Mouse (Mus musculus) liver, embryonic 16.5 days (tissue): ENCODE results near the gene Syt3. TPM values are rescaled to one million over a fixed set of nuclear protein-coding genes. Genes with fewer than 3 reads are reported as not detected.

ENCODE experiments used
- ATAC-seq: fragments of 200-750 bp; cut with Nextera tagmentation; 2 replicates; pipeline ENCODE4 v1.8.0; 2017; ENCODE audit warnings: low read depth, mild to moderate bottlenecking, moderate number of reproducible peaks, moderate library complexity
- H3K27ac ChIP-seq: fragments of 300-500 bp; sonication (generic); 2 replicates; pipeline ENCODE4 v1.5.1; 2014; ENCODE audit warnings: mild to moderate bottlenecking, low read length
- H3K27me3 ChIP-seq: fragments of 300-500 bp; sonication (generic); 2 replicates; pipeline ENCODE4 v1.6.1; 2014; ENCODE audit warnings: low read depth, low read length, mixed read lengths; ENCODE audit not compliant: control insufficient read depth, insufficient read depth
- H3K36me3 ChIP-seq: fragments of 300-500 bp; sonication (generic); 2 replicates; pipeline ENCODE4 v1.6.1; 2014; ENCODE audit warnings: mild to moderate bottlenecking; ENCODE audit not compliant: control insufficient read depth, insufficient read depth
- H3K4me1 ChIP-seq: fragments of 300-500 bp; sonication (generic); 2 replicates; pipeline ENCODE4 v1.6.1; 2014; ENCODE audit warnings: low read depth, low read length, mixed read lengths; ENCODE audit not compliant: control insufficient read depth
- H3K4me2 ChIP-seq: fragments of 300-500 bp; sonication (generic); 2 replicates; pipeline ENCODE4 v1.6.1; 2014; ENCODE audit warnings: low read depth, low read length, mixed read lengths
- H3K4me3 ChIP-seq: fragments of 300-500 bp; sonication (generic); 2 replicates; pipeline ENCODE4 v1.5.1; 2014; ENCODE audit warnings: low read depth, mild to moderate bottlenecking, low read length
- H3K9ac ChIP-seq: fragments of 300-500 bp; sonication (generic); 2 replicates; pipeline ENCODE4 v1.6.1; 2014; ENCODE audit warnings: low read depth, low read length
- H3K9me3 ChIP-seq: fragments of 300-500 bp; sonication (generic); replicated peaks from 2 replicates; pipeline ENCODE4 v1.6.1; 2016; ENCODE audit warnings: low read length; ENCODE audit not compliant: control insufficient read depth
- WGBS: fragments of 180-500 bp; shearing (Covaris S2); extraction: QIAGEN DNeasy Blood & Tissue Kit; methylation state at CpG from one replicate; pipeline ENCODE4 v1.1.7; 2014; ENCODE audit not compliant: insufficient replicate concordance; 5-methylcytosine and 5-hydroxymethylcytosine counted together
- polyA plus RNA-seq: library from polyadenylated mRNA; unstranded; fragments of >200 nt; fragmentation: Nextera tagmentation; extraction: Ambion mirVana; gene quantifications from 2 replicates; pipeline ENCODE4 v1.2.1, GENCODE M21; 2015

Syt3 gene
- polyA plus RNA-seq, 1 experiment from 2014 or later, result not detected

DNA sequence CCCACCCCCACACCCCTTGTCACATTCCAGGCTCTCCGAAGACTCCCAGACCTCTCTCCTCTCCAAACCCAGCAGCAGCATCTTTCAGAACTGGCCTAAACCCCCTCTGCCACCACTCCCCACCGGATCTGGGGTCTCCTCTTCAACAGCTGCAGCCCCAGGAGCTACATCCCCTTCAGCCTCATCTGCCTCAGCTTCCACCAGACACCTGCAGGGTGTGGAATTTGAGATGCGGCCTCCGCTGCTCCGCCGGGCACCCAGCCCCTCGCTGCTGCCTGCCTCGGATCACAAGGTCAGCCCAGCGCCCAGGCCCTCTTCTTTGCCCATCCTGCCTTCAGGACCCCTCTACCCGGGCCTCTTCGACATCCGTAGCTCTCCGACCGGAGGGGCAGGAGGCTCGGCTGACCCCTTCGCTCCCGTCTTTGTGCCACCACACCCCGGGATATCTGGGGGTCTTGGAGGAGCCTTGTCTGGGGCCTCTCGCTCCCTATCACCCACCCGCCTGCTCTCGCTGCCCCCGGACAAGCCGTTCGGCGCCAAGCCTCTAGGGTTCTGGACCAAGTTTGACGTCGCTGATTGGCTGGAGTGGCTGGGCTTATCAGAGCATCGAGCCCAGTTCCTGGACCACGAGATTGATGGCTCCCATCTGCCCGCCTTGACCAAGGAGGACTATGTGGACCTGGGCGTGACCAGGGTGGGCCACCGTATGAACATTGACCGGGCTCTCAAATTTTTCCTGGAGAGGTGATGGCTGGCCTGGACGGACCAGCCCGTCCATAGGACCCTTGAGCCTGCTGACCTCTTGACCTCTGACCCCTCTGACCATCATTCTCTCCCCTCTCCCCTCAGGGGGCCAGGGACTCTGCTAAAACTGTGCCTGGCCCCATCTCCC, 27.1 kb upstream of the Syt3 start:
- H3K4me1 ChIP-seq, result peaks cover 9% of the 10 kb centered on the region
- no peak overlapping the region for H3K9ac ChIP-seq
- WGBS, result 3% methylated on average over 35 of the region's 35 CpGs
- ATAC-seq, result no peak
- peaks cover 92% of the 10 kb centered on the region for H3K27me3 ChIP-seq
- H3K4me2 ChIP-seq, result no peak overlapping the region
- no peak overlapping the region for H3K27ac ChIP-seq
- no peak overlapping the region for H3K4me3 ChIP-seq
- no peaks in the 10 kb centered on the region for H3K36me3 ChIP-seq
- H3K9me3 ChIP-seq, result no peaks in the 10 kb centered on the region

GRCm38 (mm10) chr7:44357531-44357930, 26.4 kb upstream of the Syt3 start:
- Histone ChIP-seq H3K9ac (no peak overlapping the region), H3K27me3 (peaks cover 87% of the 10 kb centered on the region), H3K36me3 (no peaks in the 10 kb centered on the region), H3K4me1 (peaks cover 9% of the 10 kb centered on the region), H3K4me3 (no peak overlapping the region), H3K9me3 (no peaks in the 10 kb centered on the region), H3K4me2 (no peak overlapping the region), H3K27ac (no peak overlapping the region)
- no peak for ATAC-seq
- 11% methylated on average over 10 of the region's 10 CpGs for WGBS

DNA sequence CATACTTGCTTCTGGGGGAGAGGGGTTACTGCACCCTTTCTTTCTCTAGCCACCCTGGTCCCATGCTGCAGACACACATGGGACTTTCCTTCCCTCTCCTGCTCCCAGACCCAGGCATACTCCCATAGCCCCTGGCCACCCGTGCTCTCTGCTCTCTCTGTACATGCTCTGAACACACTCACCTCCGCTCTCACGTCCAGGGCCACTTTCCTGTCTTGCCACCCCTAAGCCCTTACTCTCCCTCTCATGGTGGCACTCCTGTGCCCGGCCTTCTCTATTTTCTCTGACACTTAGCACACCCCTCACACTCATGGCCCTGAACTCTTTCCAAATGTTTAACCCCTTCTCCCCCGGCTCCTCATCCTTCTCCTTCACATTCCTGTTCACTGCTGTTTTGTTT, 25.9 kb upstream of the Syt3 start:
- no peak overlapping the region for H3K9ac ChIP-seq
- ATAC-seq, result no peak
- no peaks in the 10 kb centered on the region for H3K9me3 ChIP-seq
- H3K4me1 ChIP-seq, result peaks cover 9% of the 10 kb centered on the region
- no peaks in the 10 kb centered on the region for H3K36me3 ChIP-seq
- H3K4me2 ChIP-seq, result no peak overlapping the region
- 14% methylated on average over 5 of the region's 5 CpGs for WGBS
- H3K27me3 ChIP-seq, result peaks cover 82% of the 10 kb centered on the region
- H3K27ac ChIP-seq, result no peak overlapping the region
- H3K4me3 ChIP-seq, result no peak overlapping the region

- no peak overlapping the region for H3K9ac ChIP-seq
- no peak overlapping the region for H3K4me3 ChIP-seq
- no peak overlapping the region for H3K27ac ChIP-seq
- no peak for ATAC-seq
- H3K4me2 ChIP-seq, result peak overlapping the region; percentile 75
- no peaks in the 10 kb centered on the region for H3K9me3 ChIP-seq
- no peaks in the 10 kb centered on the region for H3K36me3 ChIP-seq
- 5% methylated on average over 20 of the region's 26 CpGs for WGBS
- H3K4me1 ChIP-seq, result peaks cover 9% of the 10 kb centered on the region
- H3K27me3 ChIP-seq, result peaks cover 72% of the 10 kb centered on the region
Measured at GRCm38 (mm10) chr7:44358886-44359654, 24.8 kb upstream of the Syt3 start.

- WGBS, result under 1% methylated on average over 54 of the region's 54 CpGs
- ATAC-seq, result peak; percentile 76
- Histone ChIP-seq H3K27ac (no peak overlapping the region), H3K9me3 (no peaks in the 10 kb centered on the region), H3K4me2 (peak overlapping the region; percentile 75), H3K27me3 (peaks cover 61% of the 10 kb centered on the region), H3K9ac (peak overlapping the region; percentile 37; the same call in 1 of the 2 replicates), H3K4me3 (peak overlapping the region; percentile 52), H3K4me1 (peaks cover 9% of the 10 kb centered on the region), H3K36me3 (no peaks in the 10 kb centered on the region)
Measured at GRCm38 (mm10) chr7:44359908-44360672, 23.8 kb upstream of the Syt3 start.

DNA sequence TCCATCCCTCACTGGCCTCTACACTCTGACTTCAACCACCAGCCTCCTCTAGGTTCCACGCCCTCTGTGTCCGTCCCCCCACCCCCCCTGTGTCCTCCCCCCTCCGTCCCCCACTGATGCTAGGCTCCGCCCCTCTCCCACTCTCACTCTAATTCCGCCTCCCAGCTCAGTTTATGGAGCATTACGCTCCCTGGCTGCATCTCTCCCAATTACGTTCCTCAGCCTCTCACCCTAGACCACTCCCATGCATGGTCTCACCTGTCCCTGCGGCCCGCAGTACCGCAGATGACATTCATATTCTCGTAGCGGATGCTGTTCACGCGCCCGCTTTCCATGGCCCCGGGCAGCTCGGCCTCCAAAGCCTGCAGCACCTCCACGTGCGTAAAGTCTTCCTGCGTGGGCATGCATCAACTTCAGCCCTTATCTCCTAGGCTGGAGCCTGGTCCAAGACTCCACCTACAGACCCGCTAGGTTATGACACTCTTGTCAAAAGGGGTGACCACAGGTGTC, 23.1 kb upstream of the Syt3 start:
- H3K4me1 ChIP-seq, result peaks cover 9% of the 10 kb centered on the region
- H3K4me3 ChIP-seq, result no peak overlapping the region
- no peaks in the 10 kb centered on the region for H3K9me3 ChIP-seq
- no peak for ATAC-seq
- no peak overlapping the region for H3K27ac ChIP-seq
- H3K36me3 ChIP-seq, result no peaks in the 10 kb centered on the region
- WGBS, result 15% methylated on average over 21 of the region's 21 CpGs
- peaks cover 54% of the 10 kb centered on the region for H3K27me3 ChIP-seq
- H3K4me2 ChIP-seq, result peak overlapping the region; percentile 75
- no peak overlapping the region for H3K9ac ChIP-seq

DNA sequence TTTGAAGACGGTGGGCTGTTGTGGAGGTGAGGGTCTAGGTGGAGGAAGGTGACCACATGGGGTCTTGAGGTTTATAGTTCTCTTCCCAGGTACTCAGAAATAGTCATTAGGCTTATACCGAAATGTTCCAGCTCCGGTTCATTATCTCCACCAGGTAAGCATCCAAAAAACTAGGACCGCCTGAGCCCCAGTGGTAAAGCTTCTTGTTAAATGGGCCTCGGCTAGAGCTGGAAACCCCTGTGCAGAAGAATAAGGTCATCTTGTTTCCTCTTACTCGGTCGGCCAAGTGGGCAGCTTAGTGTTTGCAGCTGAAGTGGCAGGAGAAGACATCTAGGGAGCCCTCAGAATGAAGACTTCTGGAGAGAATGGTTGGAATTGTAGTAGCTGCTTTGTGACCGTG, 11.2 kb upstream of the Syt3 start:
- H3K27me3 ChIP-seq, result no peaks in the 10 kb centered on the region
- no peak overlapping the region for H3K4me3 ChIP-seq
- H3K9ac ChIP-seq, result no peak overlapping the region
- H3K36me3 ChIP-seq, result no peaks in the 10 kb centered on the region
- no peak overlapping the region for H3K27ac ChIP-seq
- WGBS, result 72% methylated on average over 8 of the region's 8 CpGs
- H3K9me3 ChIP-seq, result no peaks in the 10 kb centered on the region
- no peak for ATAC-seq
- no peak overlapping the region for H3K4me2 ChIP-seq
- H3K4me1 ChIP-seq, result peaks cover 3% of the 10 kb centered on the region; the same call in 1 of the 2 replicates

DNA sequence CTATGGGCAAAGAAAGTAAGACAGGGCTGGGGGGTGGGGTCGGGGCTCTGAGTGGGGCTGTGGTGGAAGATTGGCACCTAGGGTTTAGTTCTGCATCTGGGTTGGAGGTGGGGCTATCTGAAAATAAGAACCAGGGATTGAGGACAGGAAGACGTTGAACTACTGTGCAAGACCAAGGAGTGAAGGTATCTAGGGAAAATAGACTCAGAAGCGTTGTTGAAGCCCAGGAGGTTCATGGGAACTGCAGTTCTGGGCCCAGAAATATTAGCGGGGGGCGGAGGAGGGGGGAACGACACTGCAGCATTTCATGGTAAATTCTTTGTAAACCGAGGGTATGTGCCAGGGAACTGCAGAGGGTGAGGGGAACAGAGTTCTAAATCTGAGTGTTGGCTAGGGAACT, 10.4 kb upstream of the Syt3 start:
- Histone ChIP-seq H3K4me3 (peak overlapping the region; percentile 63), H3K4me1 (peaks cover 3% of the 10 kb centered on the region; the same call in 1 of the 2 replicates), H3K27ac (no peak overlapping the region), H3K36me3 (no peaks in the 10 kb centered on the region), H3K9me3 (no peaks in the 10 kb centered on the region), H3K9ac (peak overlapping the region; percentile 28; the same call in 1 of the 2 replicates), H3K27me3 (no peaks in the 10 kb centered on the region), H3K4me2 (peak overlapping the region; percentile 79)
- ATAC-seq, result no peak
- WGBS, result 6% methylated on average over 7 of the region's 7 CpGs
